Mouse (Mus musculus): ENCODE measurements around the gene 4930524J08Rik. TPM values are rescaled to one million over a fixed set of nuclear protein-coding genes. Genes with fewer than 3 reads are reported as not detected.

The 4930524J08Rik gene
- total RNA-seq (2021), result 1 to 10 TPM in 1 of 2 experiments, under 1 TPM in 1; 0.50 to 1.5 TPM
- long read RNA-seq, experiment 1, result 0 reads
- long read RNA-seq, experiment 2, result 0 reads

- DNase-seq, result peak; percentile 93 to 94
- intact Hi-C loops (cut with DNase I), result loop anchor here (2.0 to 10.0 kb wide), 3 partner anchors 52 to 436 kb away; partner anchors contain the start of genes Enoph1, Hnrnpdl and Sec31a
Measured at GRCm38 (mm10) chr5:99978699-99979442, at the start of gene 4930524J08Rik, which contains the start of gene Hnrnpd. TSS of gene 4930524J08Rik (plus strand) at chr5:99979061. TSS of gene Hnrnpd (minus strand) at chr5:99978938.

DNA sequence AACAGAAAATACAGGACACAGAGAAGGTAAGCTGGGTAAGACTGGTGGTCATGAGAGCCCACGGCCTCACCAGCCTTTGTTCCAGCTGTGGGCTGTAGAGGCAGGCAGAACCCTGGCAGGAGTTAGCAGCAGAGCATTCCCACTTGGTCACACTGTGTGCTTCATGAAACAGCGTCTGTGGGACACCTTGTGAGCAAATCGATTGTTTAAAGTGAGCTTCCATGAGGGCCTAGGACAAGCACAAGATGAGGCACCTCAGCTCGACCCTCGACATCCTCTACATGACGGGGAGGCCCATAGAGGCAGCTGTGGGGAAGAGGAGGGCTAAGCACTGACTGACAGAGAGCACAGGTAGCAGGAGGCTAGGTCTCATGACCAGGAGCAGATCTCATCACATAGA lies 47.0 kb upstream of the 4930524J08Rik start:
- no peak for DNase-seq
- intact Hi-C loops (cut with DNase I), result loop anchor here (5.0 kb wide), 1 partner anchor 110 kb away; no protein-coding TSS in a partner anchor

- intact Hi-C loops (cut with DNase I), result no loop called here
- DNase-seq, result no peak
Measured at GRCm38 (mm10) chr5:99939440-99939839, 39.4 kb upstream of the 4930524J08Rik start.

DNA sequence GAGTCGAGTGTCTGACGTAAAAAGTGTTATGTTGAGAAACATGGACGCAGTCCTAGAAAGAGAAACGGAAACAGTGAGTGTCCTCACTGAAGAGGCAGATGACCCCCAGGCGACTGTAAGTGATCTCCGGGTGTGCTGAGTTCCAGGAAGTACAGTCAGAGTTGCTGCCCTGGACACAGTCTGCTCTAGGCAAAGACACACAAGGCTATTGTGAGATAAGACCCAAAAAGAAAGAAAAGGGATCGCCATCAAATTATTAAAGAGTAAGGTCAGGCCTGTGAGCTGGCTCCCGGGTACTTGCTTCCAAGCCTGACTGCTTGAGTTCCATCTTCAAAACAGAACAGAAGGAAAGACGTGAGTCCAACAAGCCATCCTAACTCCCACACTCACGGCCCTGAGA lies 37.6 kb upstream of the 4930524J08Rik start:
- DNase-seq, result no peak
- intact Hi-C loops (cut with DNase I), result no loop called here

- DNase-seq, result no peak
- intact Hi-C loops (cut with DNase I), result no loop called here
Measured at GRCm38 (mm10) chr5:99941776-99942502, 36.9 kb upstream of the 4930524J08Rik start.

DNA sequence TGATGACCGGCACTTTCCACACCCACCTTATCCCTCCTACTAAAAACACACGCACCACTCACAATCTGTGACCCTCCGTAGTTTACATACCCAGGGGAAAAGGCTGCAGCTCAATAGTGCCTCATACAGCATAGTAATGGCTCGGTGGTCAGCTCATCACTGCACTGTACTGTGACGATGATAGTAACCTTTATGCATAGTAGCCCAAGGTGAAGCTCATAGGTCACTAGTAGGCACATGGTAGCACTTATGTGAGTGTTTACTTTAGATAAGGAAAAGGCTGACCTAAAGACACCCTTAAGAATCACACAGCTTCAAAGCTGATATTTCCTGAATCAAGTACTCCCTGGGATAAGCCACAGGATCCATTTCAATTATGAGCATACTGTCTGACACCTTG lies 26.3 kb upstream of the 4930524J08Rik start:
- intact Hi-C loops (cut with DNase I), result no loop called here
- DNase-seq, result no peak

DNA sequence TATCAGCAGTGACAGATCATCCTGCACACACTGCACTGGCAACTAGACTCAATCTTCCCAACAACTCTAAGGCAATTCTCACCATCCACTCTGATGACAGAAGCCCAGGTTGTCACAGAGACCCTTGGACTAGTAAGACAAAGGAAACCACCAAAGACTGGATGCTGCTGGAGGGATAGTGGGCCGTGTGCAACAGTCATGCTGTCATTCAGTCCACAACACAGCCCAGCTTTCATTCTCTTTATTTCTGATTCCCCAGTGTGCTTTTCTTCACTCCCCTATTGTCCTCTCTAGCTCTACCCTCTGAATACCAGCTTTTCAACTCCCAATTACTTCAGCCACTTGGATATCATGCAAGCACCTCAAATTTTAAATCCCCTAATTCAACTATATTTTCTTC lies 25.0 kb upstream of the 4930524J08Rik start:
- no peak for DNase-seq
- intact Hi-C loops (cut with DNase I), result no loop called here

DNA sequence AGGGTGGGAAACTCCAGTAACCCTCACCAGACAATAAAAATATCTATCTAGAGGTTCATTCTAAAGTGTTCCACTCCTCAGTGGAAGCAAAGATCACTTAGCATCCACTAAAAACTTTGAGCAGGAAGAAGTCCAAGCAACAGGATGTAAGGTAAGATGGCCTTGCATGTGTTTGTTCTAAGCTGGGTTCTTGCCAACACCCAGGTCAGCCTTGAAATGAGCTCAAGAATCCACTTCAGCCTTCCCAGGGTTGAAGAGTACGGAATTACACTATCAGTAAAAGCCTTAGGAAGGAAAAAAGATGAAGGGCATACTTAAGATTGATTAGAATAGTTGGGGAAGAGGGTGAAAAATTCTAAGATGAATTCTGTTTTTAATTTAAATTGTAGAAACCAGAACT lies 20.2 kb upstream of the 4930524J08Rik start:
- intact Hi-C loops (cut with DNase I), result no loop called here

GRCm38 (mm10) chr5:99959236-99959936 lies 19.5 kb upstream of the 4930524J08Rik start:
- DNase-seq, result no peak
- intact Hi-C loops (cut with DNase I), result no loop called here

More for the DNA sequence above, 20.2 kb upstream of the 4930524J08Rik start:
- DNase-seq, result no peak

- intact Hi-C loops (cut with DNase I), result no loop called here
Measured at GRCm38 (mm10) chr5:99959960-99960359, 18.9 kb upstream of the 4930524J08Rik start.

GRCm38 (mm10) chr5:99973941-99974340 lies 4.9 kb upstream of the 4930524J08Rik start:
- intact Hi-C loops (cut with DNase I), result loop anchor here (10.0 kb wide), 1 partner anchor 441 kb away; the partner anchor contains the start of gene Sec31a
- peak in 1 of 2 experiments; percentile 9 for DNase-seq

More at GRCm38 (mm10) chr5:99959960-99960359, 18.9 kb upstream of the 4930524J08Rik start:
- DNase-seq, result no peak

DNA sequence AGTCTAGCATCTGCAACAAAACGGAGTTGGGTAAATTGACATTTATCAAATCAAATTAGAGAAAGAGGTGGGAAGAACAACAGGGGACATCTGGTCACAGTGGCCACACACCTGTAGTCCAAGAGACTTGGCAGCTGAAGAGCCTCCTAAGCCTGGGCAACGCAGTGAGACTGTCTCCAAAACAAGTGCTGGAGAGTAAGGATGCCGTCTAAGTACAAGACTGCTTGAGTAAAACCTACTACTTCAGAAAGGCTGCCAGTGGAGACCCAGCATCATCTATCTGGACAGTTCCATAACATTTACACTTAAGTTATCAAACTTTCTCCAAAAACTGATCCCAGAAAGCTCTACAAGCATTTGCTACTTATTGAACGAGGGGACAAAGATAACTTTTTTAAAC lies 3.8 kb upstream of the 4930524J08Rik start:
- no peak for DNase-seq
- intact Hi-C loops (cut with DNase I), result loop anchor here (5.0 to 10.0 kb wide), 2 partner anchors 48 to 440 kb away; partner anchors contain the start of gene Sec31a

DNA sequence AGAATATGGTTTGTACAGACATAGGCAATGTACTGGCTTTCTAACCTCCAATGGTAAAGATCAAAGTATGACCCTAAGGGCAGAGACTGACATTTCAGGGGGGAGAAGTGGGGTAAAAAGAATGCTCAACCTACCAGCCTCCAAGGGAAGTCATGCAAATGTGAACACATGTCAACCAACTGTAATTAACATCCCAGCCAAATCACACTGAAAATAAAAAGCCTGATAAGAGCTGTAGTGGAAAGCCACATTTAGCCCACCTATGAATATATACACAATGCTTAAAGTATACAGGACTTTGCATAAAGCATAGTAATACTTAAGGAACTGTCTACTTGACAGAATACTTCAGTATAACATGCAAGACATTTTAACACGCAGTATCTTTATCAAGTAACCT lies 3.1 kb upstream of the 4930524J08Rik start:
- intact Hi-C loops (cut with DNase I), result loop anchor here (5.0 to 10.0 kb wide), 2 partner anchors 48 to 439 kb away; partner anchors contain the start of gene Sec31a
- no peak for DNase-seq

GRCm38 (mm10) chr5:99976334-99976955 lies 2.4 kb upstream of the 4930524J08Rik start:
- intact Hi-C loops (cut with DNase I), result loop anchor here (5.0 to 10.0 kb wide), 2 partner anchors 49 to 438 kb away; partner anchors contain the start of gene Sec31a
- DNase-seq, result peak in 1 of 2 experiments; percentile 14

DNA sequence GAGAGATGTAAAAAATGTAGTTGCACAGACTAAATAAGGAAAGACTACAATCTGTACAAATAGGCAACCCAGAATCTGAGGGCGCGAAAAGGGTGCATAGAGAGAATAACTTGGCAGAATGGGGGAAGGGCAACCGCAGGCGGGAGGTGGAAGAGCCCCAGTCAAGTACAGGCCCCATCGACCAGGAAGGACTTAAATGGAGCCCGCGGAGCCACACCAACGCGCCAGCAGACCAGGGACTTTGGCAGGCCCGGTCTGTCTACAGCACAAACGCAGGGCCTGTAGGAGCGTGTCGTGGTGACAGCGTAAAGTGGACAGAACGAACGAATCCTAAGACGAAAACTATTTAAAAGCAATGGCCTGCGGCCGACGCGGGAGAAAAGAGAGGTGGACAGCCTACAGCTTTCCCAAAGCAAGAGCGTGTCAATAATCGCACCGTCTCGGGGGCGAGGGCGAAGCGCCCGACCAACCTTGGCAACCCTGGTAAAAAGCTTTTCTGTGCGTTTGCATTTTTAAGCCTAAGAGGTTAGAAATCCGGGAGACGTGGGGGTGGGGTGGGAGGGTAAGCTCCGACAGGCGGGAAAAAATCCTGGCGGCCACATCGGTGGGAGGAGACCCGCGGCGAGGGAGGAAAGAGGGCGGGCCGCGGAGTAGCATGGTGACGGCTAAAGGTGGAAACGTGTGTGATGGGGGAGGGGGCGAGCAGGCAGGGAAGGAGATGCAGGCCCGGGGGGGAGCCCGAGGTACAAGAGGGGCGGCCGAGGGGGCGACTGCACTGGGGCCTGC lies 1.2 kb upstream of the 4930524J08Rik start:
- peak; percentile 83 to 85 for DNase-seq
- intact Hi-C loops (cut with DNase I), result loop anchor here (2.0 to 10.0 kb wide), 3 partner anchors 50 to 437 kb away; partner anchors contain the start of genes Enoph1, Hnrnpdl and Sec31a

DNA sequence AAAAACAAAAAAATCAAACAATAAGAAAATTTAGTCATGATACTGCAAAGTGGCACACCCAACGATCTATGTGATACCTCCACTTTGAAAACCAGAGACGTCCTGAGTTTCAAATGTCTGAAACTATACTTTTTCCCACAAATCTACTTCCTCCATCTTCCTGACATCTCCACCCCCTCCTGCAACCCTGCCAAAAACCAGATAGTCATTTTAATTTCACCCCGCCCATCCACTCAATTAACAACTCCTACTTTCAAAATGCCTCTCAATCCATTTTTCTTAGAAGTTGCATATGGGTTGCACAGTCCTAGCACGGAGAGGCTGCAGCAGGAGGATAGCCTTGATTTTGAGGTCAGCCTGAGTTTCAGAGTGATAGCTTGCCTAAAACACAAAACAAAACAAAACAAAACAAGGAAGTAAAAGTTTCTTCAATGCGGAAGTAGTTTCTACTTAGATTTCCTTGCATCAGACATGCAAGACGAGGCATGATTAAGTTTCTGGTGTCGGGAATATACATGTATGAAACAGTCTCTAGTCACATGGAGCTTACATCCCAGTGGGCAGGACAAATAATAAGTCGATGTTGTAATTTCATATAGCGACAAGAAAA lies 4.7 kb downstream of the 4930524J08Rik start:
- intact Hi-C loops (cut with DNase I), result no loop called here

GRCm38 (mm10) chr5:99994166-99994565 lies 15.3 kb downstream of the 4930524J08Rik start:
- intact Hi-C loops (cut with DNase I), result no loop called here
- DNase-seq, result no peak

More for the DNA sequence above, 4.7 kb downstream of the 4930524J08Rik start:
- no peak for DNase-seq

GRCm38 (mm10) chr5:99994680-99995079 lies 15.8 kb downstream of the 4930524J08Rik start:
- intact Hi-C loops (cut with DNase I), result no loop called here
- no peak for DNase-seq
